Mouse (Mus musculus): Measurements from ENCODE around the gene Letm1. TPM values are rescaled to one million over a fixed set of nuclear protein-coding genes. Genes with fewer than 3 reads are reported as not detected.

Gene Letm1
- total RNA-seq (2014; rRNA removed) (17.9 and 19.0 TPM in 2 replicates), polyA plus RNA-seq (2012; rRNA removed) (48.5 and 66.4 TPM in 2 replicates)

- TF ChIP-seq CTCF (IDR thresholded peaks at IDR 0.05; ENCODE audit: low read depth, low read length) (no peak), POLR2A (IDR thresholded peaks at IDR 0.05; ENCODE audit: extremely low read depth, insufficient read depth, low read length) (0 out of 2 replicates have a peak, but pooled peaks have one; percentile 33)
- H3K27ac ChIP-seq (replicated peaks; ENCODE audit: insufficient read depth, low read depth, low read length): peak within 1 kb of the TSS; percentile 62
- peaks cover 7% of the 10 kb centered on the region; the same call in 1 of the 2 replicates for H3K36me3 ChIP-seq (ENCODE audit: control insufficient read depth, insufficient read depth, low read length)
- DNase-seq (ENCODE audit: extremely low read depth, low read depth, low spot score): peak; percentile 87
- H3K9ac ChIP-seq (ENCODE audit: low read depth, low read length): peak within 1 kb of the TSS; percentile 78
- peaks cover 13% of the 10 kb centered on the region for H3K4me1 ChIP-seq (ENCODE audit: control insufficient read depth, insufficient read depth, low read length)
- WGBS: under 1% methylated on average over 64 of the region's 65 CpGs
- peak within 1 kb of the TSS; percentile 76 for H3K4me3 ChIP-seq (ENCODE audit: insufficient read depth, low read depth, low read length)
- H3K27me3 ChIP-seq (ENCODE audit: control insufficient read depth, insufficient read depth, low read length): no peaks in the 10 kb centered on the region
- H3K79me2 ChIP-seq (ENCODE audit: control insufficient read depth, insufficient read depth, low read length): peaks cover 14% of the 10 kb centered on the region; the same call in 1 of the 2 replicates
These were observed at the start of gene Letm1 for GRCm38 (mm10) chr5:33782345-33782998. Letm1 (minus strand) TSS chr5:33782817.

GRCm38 (mm10) chr5:33830832-33831231 is 48.2 kb upstream of the Letm1 start:
- Histone ChIP-seq H3K27ac (replicated peaks; ENCODE audit: insufficient read depth, low read depth, low read length) (no peak overlapping the region), H3K27me3 (ENCODE audit: control insufficient read depth, insufficient read depth, low read length) (no peaks in the 10 kb centered on the region), H3K9ac (ENCODE audit: low read depth, low read length) (no peak overlapping the region), H3K79me2 (ENCODE audit: control insufficient read depth, insufficient read depth, low read length) (peaks cover 10% of the 10 kb centered on the region; the same call in 1 of the 2 replicates), H3K4me3 (ENCODE audit: insufficient read depth, low read depth, low read length) (no peak overlapping the region), H3K4me1 (ENCODE audit: control insufficient read depth, insufficient read depth, low read length) (no peaks in the 10 kb centered on the region), H3K36me3 (ENCODE audit: control insufficient read depth, insufficient read depth, low read length) (no peaks in the 10 kb centered on the region)
- no peak for DNase-seq (ENCODE audit: extremely low read depth, low read depth, low spot score)
- TF ChIP-seq POLR2A (IDR thresholded peaks at IDR 0.05; ENCODE audit: extremely low read depth, insufficient read depth, low read length): no peak
- peak; percentile 42 for TF ChIP-seq CTCF (IDR thresholded peaks at IDR 0.05; ENCODE audit: low read depth, low read length)
- WGBS: 88% methylated on average over 1 of the region's 1 CpGs

- no peak overlapping the region for H3K9ac ChIP-seq (ENCODE audit: low read depth, low read length)
- 91% methylated on average over 3 of the region's 3 CpGs for WGBS
- no peak overlapping the region for H3K27ac ChIP-seq (replicated peaks; ENCODE audit: insufficient read depth, low read depth, low read length)
- no peak for DNase-seq (ENCODE audit: extremely low read depth, low read depth, low spot score)
- H3K27me3 ChIP-seq (ENCODE audit: control insufficient read depth, insufficient read depth, low read length): no peaks in the 10 kb centered on the region
- H3K4me3 ChIP-seq (ENCODE audit: insufficient read depth, low read depth, low read length): no peak overlapping the region
- no peaks in the 10 kb centered on the region for H3K36me3 ChIP-seq (ENCODE audit: control insufficient read depth, insufficient read depth, low read length)
- peaks cover 9% of the 10 kb centered on the region; the same call in 1 of the 2 replicates for H3K79me2 ChIP-seq (ENCODE audit: control insufficient read depth, insufficient read depth, low read length)
- no peaks in the 10 kb centered on the region for H3K4me1 ChIP-seq (ENCODE audit: control insufficient read depth, insufficient read depth, low read length)
- TF ChIP-seq CTCF (IDR thresholded peaks at IDR 0.05; ENCODE audit: low read depth, low read length) (no peak), POLR2A (IDR thresholded peaks at IDR 0.05; ENCODE audit: extremely low read depth, insufficient read depth, low read length) (no peak)
These were observed 47.3 kb upstream of the Letm1 start for GRCm38 (mm10) chr5:33829958-33830357.

- Histone ChIP-seq H3K27ac (replicated peaks; ENCODE audit: insufficient read depth, low read depth, low read length) (no peak overlapping the region), H3K36me3 (ENCODE audit: control insufficient read depth, insufficient read depth, low read length) (no peaks in the 10 kb centered on the region), H3K79me2 (ENCODE audit: control insufficient read depth, insufficient read depth, low read length) (peaks cover 11% of the 10 kb centered on the region; the same call in 1 of the 2 replicates), H3K4me3 (ENCODE audit: insufficient read depth, low read depth, low read length) (no peak overlapping the region), H3K4me1 (ENCODE audit: control insufficient read depth, insufficient read depth, low read length) (no peaks in the 10 kb centered on the region), H3K9ac (ENCODE audit: low read depth, low read length) (no peak overlapping the region), H3K27me3 (ENCODE audit: control insufficient read depth, insufficient read depth, low read length) (no peaks in the 10 kb centered on the region)
- DNase-seq (ENCODE audit: extremely low read depth, low read depth, low spot score): no peak
- WGBS: 89% methylated on average over 8 of the region's 8 CpGs
- no peak for TF ChIP-seq CTCF (IDR thresholded peaks at IDR 0.05; ENCODE audit: low read depth, low read length)
These were observed 45.5 kb upstream of the Letm1 start for GRCm38 (mm10) chr5:33828107-33828506.

GRCm38 (mm10) chr5:33826001-33826400 is 43.4 kb upstream of the Letm1 start:
- TF ChIP-seq POLR2A (IDR thresholded peaks at IDR 0.05; ENCODE audit: extremely low read depth, insufficient read depth, low read length): no peak
- no peak for TF ChIP-seq CTCF (IDR thresholded peaks at IDR 0.05; ENCODE audit: low read depth, low read length)
- Histone ChIP-seq H3K9ac (ENCODE audit: low read depth, low read length) (no peak overlapping the region), H3K4me1 (ENCODE audit: control insufficient read depth, insufficient read depth, low read length) (peaks cover 2% of the 10 kb centered on the region; the same call in 1 of the 2 replicates), H3K27me3 (ENCODE audit: control insufficient read depth, insufficient read depth, low read length) (no peaks in the 10 kb centered on the region), H3K79me2 (ENCODE audit: control insufficient read depth, insufficient read depth, low read length) (peaks cover 7% of the 10 kb centered on the region; the same call in 1 of the 2 replicates), H3K27ac (replicated peaks; ENCODE audit: insufficient read depth, low read depth, low read length) (no peak overlapping the region), H3K4me3 (ENCODE audit: insufficient read depth, low read depth, low read length) (no peak overlapping the region), H3K36me3 (ENCODE audit: control insufficient read depth, insufficient read depth, low read length) (no peaks in the 10 kb centered on the region)
- no peak for DNase-seq (ENCODE audit: extremely low read depth, low read depth, low spot score)

- TF ChIP-seq CTCF (IDR thresholded peaks at IDR 0.05; ENCODE audit: low read depth, low read length) (no peak), POLR2A (IDR thresholded peaks at IDR 0.05; ENCODE audit: extremely low read depth, insufficient read depth, low read length) (no peak)
These were observed 39.8 kb upstream of the Letm1 start for GRCm38 (mm10) chr5:33822456-33822855.

More at GRCm38 (mm10) chr5:33822456-33822855, 39.8 kb upstream of the Letm1 start:
- no peak for DNase-seq (ENCODE audit: extremely low read depth, low read depth, low spot score)
- 68% methylated on average over 3 of the region's 3 CpGs for WGBS
- Histone ChIP-seq H3K27me3 (ENCODE audit: control insufficient read depth, insufficient read depth, low read length) (no peaks in the 10 kb centered on the region), H3K9ac (ENCODE audit: low read depth, low read length) (no peak overlapping the region), H3K27ac (replicated peaks; ENCODE audit: insufficient read depth, low read depth, low read length) (no peak overlapping the region), H3K4me3 (ENCODE audit: insufficient read depth, low read depth, low read length) (no peak overlapping the region), H3K79me2 (ENCODE audit: control insufficient read depth, insufficient read depth, low read length) (peaks cover 7% of the 10 kb centered on the region; the same call in 1 of the 2 replicates), H3K4me1 (ENCODE audit: control insufficient read depth, insufficient read depth, low read length) (peaks cover 4% of the 10 kb centered on the region; the same call in 1 of the 2 replicates), H3K36me3 (ENCODE audit: control insufficient read depth, insufficient read depth, low read length) (no peaks in the 10 kb centered on the region)
